Comparison of ENCODE assay signal across 23 mouse cellular contexts in the genomic region with DNA sequence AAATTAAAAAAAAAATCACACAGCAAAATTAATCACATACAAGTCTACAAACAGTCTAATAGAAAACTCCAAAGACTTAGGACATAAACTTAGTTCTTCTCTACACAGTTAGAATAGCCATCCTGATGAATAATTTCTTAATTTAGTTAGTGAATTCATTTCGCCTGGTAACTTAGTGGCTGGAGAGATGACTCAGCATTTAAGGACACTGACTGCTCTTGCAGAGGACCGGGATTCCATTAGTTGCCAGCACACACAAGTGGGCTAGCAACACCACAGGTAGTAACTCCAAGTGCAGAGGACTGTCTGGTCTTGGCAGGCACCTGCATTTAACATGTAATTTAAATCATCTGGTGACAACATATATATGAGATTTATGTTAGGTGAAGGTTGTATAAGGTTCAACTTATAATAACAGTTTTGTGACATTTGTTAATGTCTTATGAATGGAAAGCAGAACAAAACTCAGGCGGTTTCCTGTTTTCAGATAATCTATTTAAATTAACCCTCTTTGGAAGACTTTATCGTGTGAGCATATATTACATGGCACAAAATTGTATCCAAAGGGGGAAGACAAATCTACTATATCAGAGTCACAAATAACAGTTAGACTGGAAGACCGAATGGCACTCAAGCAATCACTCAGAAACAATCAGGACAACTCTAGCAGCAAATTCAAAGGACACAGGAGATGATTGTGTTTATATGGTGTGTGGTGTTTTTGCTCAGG.
DNase-seq lines count a peak whose midpoint lies in the region; ATAC-seq and TF ChIP-seq lines count a peak whose summit lies in the region.
"Had no signal": no experiment of that assay in that cellular context is flagged by ENCODE, and none has a peak within 500 bp of the region (broad histone marks: within the 10 kb centered on the region; RNA-seq: fewer than 3 reads in every experiment).

No protein-coding gene starts in this region.

- intact Hi-C loops in gastrocnemius, adult 2 months (cut with DNase I): no loop called here

- ATAC-seq in megakaryocyte progenitor cell, adult 5-6 weeks (replicated peaks; ENCODE audit: poor library complexity): no peak
- no peak for ATAC-seq in forebrain, embryonic 16.5 days
- ATAC-seq in neural tube, embryonic 15.5 days (ENCODE audit: low FRiP score): no peak
- ATAC-seq: forebrain, embryonic 14.5 days; intestine, postnatal 0 days had no signal

- H3K4me1 ChIP-seq in CH12.LX (ENCODE audit: control insufficient read depth in 1 of 2, insufficient read depth in 2 of 2): peaks cover 15 to 83% of the 10 kb centered on the region in 2 experiments
- H3K4me1 ChIP-seq in forebrain, embryonic 16.5 days (replicated peaks; ENCODE audit: control insufficient read depth, insufficient read depth, low read length): no peaks in the 10 kb centered on the region
- H3K4me1 ChIP-seq in neural tube, embryonic 15.5 days: no peaks in the 10 kb centered on the region
- H3K4me1 ChIP-seq: embryonic facial prominence, embryonic 12.5 days; embryonic facial prominence, embryonic 15.5 days; hindbrain, embryonic 12.5 days; hindbrain, embryonic 15.5 days had no signal

- DNase-seq in gastrocnemius, adult 2 months: no peak
- no peak for DNase-seq in gastrocnemius, postnatal 25 days
- DNase-seq in CH12.LX (ENCODE audit: extremely low read depth) (no peak), MEL-GATA-1-ER (ENCODE audit: extremely low read depth, low read depth) (peak; percentile 35)
- peak; percentile 57 for DNase-seq in skeletal muscle tissue, adult 2 months (ENCODE audit: low read depth, low spot score)
- DNase-seq: adrenal gland, adult 8-10 months; adrenal gland, postnatal 36 days; cerebellum, adult 11 months; cerebellum, adult 2 months; cerebellum, adult 9-11 months; cerebellum, postnatal 25 days; gastrocnemius, postnatal 10 days; heart, adult 11 months had no signal

- in situ Hi-C loops in CH12.LX (cut with MboI; ENCODE audit: low pct_ligation_motif_present, low pct_unique_long_range_greater_than_20kb, low sequenced_read_pairs): no loop called here

- no peak overlapping the region for H3K9ac ChIP-seq in CH12.LX (ENCODE audit: insufficient read depth, low read depth)
- H3K9ac ChIP-seq in forebrain, embryonic 16.5 days (replicated peaks; ENCODE audit: low read depth, low read length): no peak overlapping the region
- no peak overlapping the region for H3K9ac ChIP-seq in neural tube, embryonic 15.5 days (replicated peaks)
- H3K9ac ChIP-seq: embryonic facial prominence, embryonic 12.5 days; embryonic facial prominence, embryonic 15.5 days; hindbrain, embryonic 12.5 days; hindbrain, embryonic 15.5 days had no signal

- peaks cover 9 to 53% of the 10 kb centered on the region in 2 experiments for H3K36me3 ChIP-seq in CH12.LX (replicated peaks in 1 of 2; ENCODE audit: control insufficient read depth in 1 of 2, insufficient read depth in 1 of 2, low read length in 1 of 2)
- H3K36me3 ChIP-seq in forebrain, embryonic 16.5 days (ENCODE audit: control insufficient read depth, insufficient read depth): no peaks in the 10 kb centered on the region
- H3K36me3 ChIP-seq in neural tube, embryonic 15.5 days: no peaks in the 10 kb centered on the region
- H3K36me3 ChIP-seq: embryonic facial prominence, embryonic 12.5 days; embryonic facial prominence, embryonic 15.5 days; hindbrain, embryonic 12.5 days; hindbrain, embryonic 15.5 days had no signal

- dilution Hi-C loops in CH12.LX (cut with MboI; ENCODE audit: extremely low pct_ligation_motif_present, extremely low pct_unique_long_range_greater_than_20kb, low sequenced_read_pairs): no loop called here

- no peaks in the 10 kb centered on the region for H3K79me2 ChIP-seq in CH12.LX (replicated peaks; ENCODE audit: control insufficient read depth, extremely low read depth, insufficient read depth, poor library complexity, severe bottlenecking)

- H3K27me3 ChIP-seq in CH12.LX (replicated peaks): no peaks in the 10 kb centered on the region
- no peaks in the 10 kb centered on the region for H3K27me3 ChIP-seq in forebrain, embryonic 16.5 days (replicated peaks; ENCODE audit: control insufficient read depth, insufficient read depth, low read length)
- no peaks in the 10 kb centered on the region for H3K27me3 ChIP-seq in neural tube, embryonic 15.5 days (replicated peaks)
- H3K27me3 ChIP-seq: embryonic facial prominence, embryonic 12.5 days; embryonic facial prominence, embryonic 15.5 days; hindbrain, embryonic 12.5 days; hindbrain, embryonic 15.5 days had no signal

- no peak for TF ChIP-seq EP300 in CH12.LX (IDR thresholded peaks at IDR 0.05; ENCODE audit: low read length)

- H3K4me3 ChIP-seq in gastrocnemius, adult 2 months: peak overlapping the region; percentile 64
- no peak overlapping the region for H3K4me3 ChIP-seq in CH12.LX (replicated peaks in 1 of 3; ENCODE audit: low read depth in 2 of 3, low read length in 2 of 3, poor library complexity in 1 of 3)
- H3K4me3 ChIP-seq in forebrain, embryonic 16.5 days (replicated peaks; ENCODE audit: low read length): no peak overlapping the region
- H3K4me3 ChIP-seq in neural tube, embryonic 15.5 days (replicated peaks): no peak overlapping the region
- H3K4me3 ChIP-seq: embryonic facial prominence, embryonic 12.5 days; embryonic facial prominence, embryonic 15.5 days; hindbrain, embryonic 12.5 days; hindbrain, embryonic 15.5 days had no signal

- TF ChIP-seq POLR2A in CH12.LX (IDR thresholded peaks at IDR 0.05; ENCODE audit: low read depth, low read length): no peak

- H3K27ac ChIP-seq in gastrocnemius, adult 2 months: peak overlapping the region; percentile 92
- no peak overlapping the region for H3K27ac ChIP-seq in CH12.LX (ENCODE audit: insufficient read depth, low read depth)
- H3K27ac ChIP-seq in forebrain, embryonic 16.5 days (ENCODE audit: low read length): no peak overlapping the region
- no peak overlapping the region for H3K27ac ChIP-seq in neural tube, embryonic 15.5 days (replicated peaks)
- H3K27ac ChIP-seq: embryonic facial prominence, embryonic 12.5 days; embryonic facial prominence, embryonic 15.5 days; hindbrain, embryonic 12.5 days; hindbrain, embryonic 15.5 days had no signal

- TF ChIP-seq RAD21 in CH12.LX (IDR thresholded peaks at IDR 0.05; ENCODE audit: low read depth, low read length): no peak

- no peak overlapping the region for H3K4me2 ChIP-seq in CH12.LX (ENCODE audit: insufficient read depth, low read depth, poor library complexity, severe bottlenecking)
- no peak overlapping the region for H3K4me2 ChIP-seq in forebrain, embryonic 16.5 days (ENCODE audit: low read length)
- H3K4me2 ChIP-seq in neural tube, embryonic 15.5 days: no peak overlapping the region
- H3K4me2 ChIP-seq: embryonic facial prominence, embryonic 12.5 days; embryonic facial prominence, embryonic 15.5 days; heart, embryonic 11.5 days; hindbrain, embryonic 12.5 days; hindbrain, embryonic 15.5 days had no signal

- TF ChIP-seq CTCF in gastrocnemius, adult 2 months (IDR thresholded peaks at IDR 0.05): no peak
- no peak for TF ChIP-seq CTCF in CH12.LX (conservative IDR thresholded peaks at IDR 0.05 in 1 of 2, IDR thresholded peaks at IDR 0.05 in 1 of 2; ENCODE audit: low read depth in 2 of 2, low read length in 2 of 2)

- H3K9me3 ChIP-seq in CH12.LX (replicated peaks; ENCODE audit: low read length): no peaks in the 10 kb centered on the region
- H3K9me3 ChIP-seq in forebrain, embryonic 16.5 days (ENCODE audit: control insufficient read depth, low read length): no peaks in the 10 kb centered on the region
- no peaks in the 10 kb centered on the region for H3K9me3 ChIP-seq in neural tube, embryonic 15.5 days (replicated peaks)
- H3K9me3 ChIP-seq: embryonic facial prominence, embryonic 12.5 days; embryonic facial prominence, embryonic 15.5 days; hindbrain, embryonic 12.5 days; hindbrain, embryonic 15.5 days had no signal

- WGBS in forebrain, embryonic 16.5 days: 85% methylated on average over 5 of the region's 5 CpGs
- 82% methylated on average over 5 of the region's 5 CpGs for WGBS in neural tube, embryonic 15.5 days

TF ChIP-seq in CH12.LX, 34 proteins besides CTCF, POLR2A, EP300 and RAD21:
- TF ChIP-seq MAFK (IDR thresholded peaks at IDR 0.05; ENCODE audit: insufficient replicate concordance, low read length) (peak; percentile 61; the same call in 1 of the 2 replicates), HCFC1 (IDR thresholded peaks at IDR 0.05; ENCODE audit: low read depth, low read length) (no peak)

Comparison
In these comparisons a context has a peak if more than half of its experiments do, and no peak if none do; other contexts are left out.
1. DNase-seq: peak in MEL-GATA-1-ER (single experiment) and skeletal muscle tissue, adult 2 months (single experiment); none in gastrocnemius, adult 2 months (single experiment), gastrocnemius, postnatal 25 days (single experiment) and CH12.LX (single experiment).